Mouse (Mus musculus) T-helper 2 cell (primary cell): ENCODE data around the gene Obox3.

Source experiments
- in situ Hi-C: fragments of 300-600 bp; cut with MboI, MseI; formaldehyde crosslinking; loops from one replicate; pipeline ENCODE4 v1.15.1; 2025; ENCODE audit warnings: high pct_unique_total_duplicates

Gene Obox3

GRCm38 (mm10) chr7:15639802-15640201 is at the start of gene Obox3:
Gene Obox3 (minus strand): TSS chr7:15639902.
- in situ Hi-C loops, result loop anchor here (10.0 kb wide), 1 partner anchor 705 kb away; no protein-coding TSS in a partner anchor

- in situ Hi-C loops, result loop anchor here (5.0 kb wide), 1 partner anchor 162 kb away; no protein-coding TSS in a partner anchor
Observed at GRCm38 (mm10) chr7:15509411-15509810, 130.3 kb downstream of the Obox3 start.
